Mouse (Mus musculus) heart, postnatal 4 days (tissue): ENCODE measurements around the gene Ndufb10. TPM values are rescaled to one million over a fixed set of nuclear protein-coding genes. Genes with fewer than 3 reads are reported as not detected.
A peak's percentile ranks its signal among the peaks of the same experiment; 100 is the strongest.

Source experiments
- DNase-seq: peaks from one replicate; pipeline ENCODE4 v3.0.0; 2021
- total RNA-seq, 2 experiments: library from RNA; stranded (reverse); gene quantifications; 2 replicates each; pipeline ENCODE4 v1.2.3; 2021

The Ndufb10 gene
- total RNA-seq, 2 experiments from 2014 or later: 684 to 725 TPM

- peak; percentile 96 for DNase-seq
Observed at GRCm38 (mm10) chr17:24706982-24707800, 17.1 kb downstream of the Ndufb10 start, which contains the start of gene Tbl3. Tbl3 (minus strand) TSS chr17:24707660.

- DNase-seq: no peak
Observed at GRCm38 (mm10) chr17:24705821-24706220, 18.5 kb downstream of the Ndufb10 start.

GRCm38 (mm10) chr17:24701251-24701650 is 23.0 kb downstream of the Ndufb10 start:
- DNase-seq: no peak

GRCm38 (mm10) chr17:24699473-24699872 is 24.8 kb downstream of the Ndufb10 start:
- DNase-seq: no peak

- DNase-seq: no peak
Observed at GRCm38 (mm10) chr17:24698715-24699114, 25.6 kb downstream of the Ndufb10 start.

GRCm38 (mm10) chr17:24697985-24698384 is 26.3 kb downstream of the Ndufb10 start:
- DNase-seq: no peak

- peak; percentile 93 for DNase-seq
Observed at GRCm38 (mm10) chr17:24696011-24696697, 28.1 kb downstream of the Ndufb10 start, which contains the start of the genes Gfer and Noxo1. Gfer (minus strand) TSS chr17:24696156. Noxo1 (plus strand) TSS chr17:24696234.

GRCm38 (mm10) chr17:24695326-24696010 is 28.8 kb downstream of the Ndufb10 start:
- DNase-seq: no peak

GRCm38 (mm10) chr17:24692385-24692784 is 31.9 kb downstream of the Ndufb10 start:
- DNase-seq: no peak

- no peak for DNase-seq
Observed at GRCm38 (mm10) chr17:24689251-24690081, 34.8 kb downstream of the Ndufb10 start, which contains the start of gene Syngr3. Syngr3 (minus strand) TSS chr17:24689955.

GRCm38 (mm10) chr17:24687599-24687998 is 36.7 kb downstream of the Ndufb10 start:
- DNase-seq: no peak

GRCm38 (mm10) chr17:24687146-24687595 is 37.1 kb downstream of the Ndufb10 start:
- DNase-seq: peak; percentile 45

GRCm38 (mm10) chr17:24686514-24686913 is 37.8 kb downstream of the Ndufb10 start:
- peak; percentile 39 for DNase-seq

GRCm38 (mm10) chr17:24677500-24678080 is 46.7 kb downstream of the Ndufb10 start:
- no peak for DNase-seq

- no peak for DNase-seq
Observed at GRCm38 (mm10) chr17:24676877-24677276, 47.4 kb downstream of the Ndufb10 start.

- peak; percentile 87 for DNase-seq
Observed at GRCm38 (mm10) chr17:24676187-24676586, 48.1 kb downstream of the Ndufb10 start.

- DNase-seq: no peak
Observed at GRCm38 (mm10) chr17:24674277-24674676, 50.0 kb downstream of the Ndufb10 start.

- DNase-seq: peak; percentile 56
Observed at GRCm38 (mm10) chr17:24672141-24672540, 52.1 kb downstream of the Ndufb10 start.
